Mouse (Mus musculus): ENCODE measurements around the gene Morn3.

Gene Morn3

DNA sequence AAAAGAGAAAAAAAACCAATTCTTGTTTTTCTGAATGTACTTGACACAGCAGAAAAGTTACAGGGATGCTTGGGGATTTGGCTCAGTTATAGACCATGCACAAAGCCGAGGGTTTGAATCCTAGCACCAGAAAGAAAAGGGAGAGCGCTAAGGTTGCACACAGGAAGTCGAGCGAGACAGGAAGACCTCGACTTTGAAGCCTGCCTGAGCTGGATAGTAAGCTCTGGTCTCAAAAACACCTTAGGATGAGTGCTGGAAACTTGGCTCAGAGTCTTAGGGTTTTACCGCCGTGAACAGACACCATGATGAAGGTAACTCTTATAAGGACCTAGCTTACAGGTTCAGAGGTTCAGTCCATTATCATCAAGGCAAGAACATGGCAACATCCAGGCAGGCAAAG is 25.4 kb downstream of the Morn3 start:
- no peak for DNase-seq

DNA sequence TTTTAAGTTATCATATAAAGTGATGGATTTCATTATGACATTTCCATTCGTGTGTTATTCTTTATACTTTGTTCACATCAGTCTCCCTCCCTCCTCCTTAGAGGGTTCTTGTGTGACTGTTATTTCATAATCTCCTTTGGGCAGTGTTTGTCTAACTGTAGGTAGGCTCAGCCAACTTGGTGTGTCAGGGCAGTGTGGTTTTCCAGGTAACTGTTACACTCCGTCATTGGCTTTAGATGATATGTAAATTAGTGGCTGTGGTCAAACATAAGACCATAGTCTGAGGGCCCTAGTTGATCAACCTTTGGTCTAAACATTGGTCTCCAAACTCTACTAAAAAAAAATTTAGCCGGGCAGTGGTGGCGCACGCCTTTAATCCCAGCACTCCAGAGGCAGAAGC is 26.4 kb downstream of the Morn3 start:
- DNase-seq = no peak

DNA sequence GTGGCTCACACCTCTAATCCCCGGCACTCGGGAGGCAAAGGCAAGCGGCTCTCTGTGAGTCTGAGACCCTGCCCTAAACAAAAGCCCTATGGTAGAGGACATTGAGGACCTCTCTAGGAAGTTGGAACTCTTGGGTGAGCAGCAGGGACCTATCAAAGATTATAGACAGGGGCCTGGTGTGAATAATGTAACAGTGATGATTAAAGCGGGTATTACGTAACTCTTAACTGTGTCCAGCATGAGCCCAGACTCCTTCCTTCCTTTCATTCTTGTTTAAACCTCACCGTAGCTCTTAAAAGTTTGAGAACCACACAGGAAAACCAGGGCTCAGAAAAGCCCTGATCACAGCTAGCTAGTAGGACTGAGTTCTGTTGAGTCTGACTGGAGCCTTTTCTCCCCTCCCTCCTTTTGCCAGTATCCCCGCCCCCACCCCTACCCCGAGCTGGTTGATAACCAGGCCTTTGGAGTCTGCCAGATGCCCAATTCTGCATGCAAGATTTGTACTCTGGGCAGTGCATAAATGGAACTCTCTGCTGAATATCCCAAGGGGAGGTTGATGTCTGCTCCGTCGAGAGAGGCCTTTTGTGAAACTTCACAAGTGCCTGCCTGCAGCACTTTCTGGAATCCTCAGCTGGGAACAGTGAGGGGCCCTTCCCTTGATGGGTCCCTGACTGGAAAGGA is 27.3 kb downstream of the Morn3 start:
- peak; percentile 62 to 73 for DNase-seq

DNA sequence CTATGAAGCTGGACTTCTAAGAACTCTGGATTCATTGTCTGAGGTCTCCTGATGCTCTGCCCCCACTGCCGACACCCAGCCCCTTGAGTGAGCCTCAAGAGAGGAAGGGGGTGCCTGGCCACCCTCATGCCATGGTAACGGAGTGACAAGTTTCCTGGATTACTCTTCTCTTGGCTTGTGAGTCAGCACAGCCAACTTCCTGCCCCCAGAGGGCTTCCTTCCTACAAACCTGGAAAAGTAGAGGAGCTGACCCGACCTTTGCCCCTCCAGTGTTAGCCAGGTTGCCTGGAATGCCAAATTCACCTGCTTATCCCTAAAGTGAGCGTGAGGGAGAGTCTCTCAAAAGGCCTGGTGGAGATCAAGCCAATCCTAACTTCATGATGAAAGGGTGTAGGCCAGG is 29.3 kb downstream of the Morn3 start:
- no peak for DNase-seq

DNA sequence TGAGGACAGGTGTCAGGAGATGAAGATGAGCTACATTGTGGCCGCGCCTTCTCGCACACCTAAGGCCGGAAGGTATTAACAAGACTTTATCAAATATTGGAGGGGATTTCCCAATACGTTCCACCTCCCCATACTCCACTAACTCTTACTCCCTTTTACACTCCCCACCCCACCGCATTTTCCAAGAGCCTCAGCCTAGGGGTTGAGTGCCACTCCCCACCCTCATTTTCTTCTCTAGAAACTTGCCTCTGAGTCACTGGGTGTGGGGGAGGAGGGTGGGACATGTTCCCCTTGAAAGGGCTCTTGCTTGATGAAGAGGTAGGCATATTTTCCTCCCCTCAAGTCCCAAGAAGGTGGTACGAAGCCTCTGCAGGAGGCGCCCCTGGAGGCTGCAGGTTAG is 30.9 kb downstream of the Morn3 start:
- no peak for DNase-seq

DNA sequence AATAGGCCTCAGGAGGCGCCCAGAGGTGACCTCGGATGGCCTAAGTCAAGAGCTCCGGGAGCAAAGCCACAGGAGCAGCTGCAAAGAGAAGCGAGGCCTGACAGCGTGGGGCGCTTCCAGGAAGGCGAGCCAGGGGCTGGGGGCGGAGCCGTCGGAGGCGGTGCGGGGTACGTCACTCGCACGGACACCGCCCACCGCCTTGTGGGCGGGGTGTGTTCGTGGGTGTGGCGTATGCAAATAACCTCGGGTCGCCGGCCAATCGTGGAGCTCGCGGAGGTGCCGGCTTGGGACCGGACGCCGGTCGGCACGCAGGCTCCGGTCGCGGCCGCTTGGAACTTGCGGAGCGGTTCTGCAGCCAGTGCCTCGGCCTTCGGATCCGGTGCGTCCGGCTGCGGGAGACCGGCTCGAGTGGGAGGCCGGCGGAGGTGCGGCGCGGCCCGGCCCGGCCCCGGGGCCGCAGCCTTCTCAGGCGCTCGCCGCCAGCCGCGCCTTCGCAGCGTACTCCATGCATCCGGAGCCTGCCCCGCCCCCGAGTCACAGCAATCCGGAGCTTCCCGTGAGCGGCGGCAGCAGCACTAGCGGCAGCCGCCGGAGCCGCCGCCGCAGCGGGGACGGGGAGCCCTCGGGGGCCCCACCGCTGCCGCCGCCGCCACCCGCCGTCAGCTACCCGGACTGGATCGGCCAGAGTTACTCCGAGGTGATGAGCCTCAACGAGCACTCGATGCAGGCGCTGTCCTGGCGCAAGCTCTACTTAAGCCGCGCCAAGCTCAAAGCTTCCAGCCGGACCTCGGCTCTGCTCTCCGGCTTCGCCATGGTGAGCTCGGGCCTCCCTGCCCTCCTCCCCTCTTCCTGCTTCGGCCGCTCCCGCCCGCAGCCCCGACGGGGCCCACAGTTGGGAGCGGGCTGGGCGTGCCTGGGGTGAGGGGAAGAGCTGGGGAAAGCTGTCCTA is 31.8 kb downstream of the Morn3 start, which contains the start of gene Orai1:
Gene Orai1, plus strand, starts transcription at position 322 of the 949 bp plus-strand sequence.
- peak; percentile 98 to 99 for DNase-seq

DNA sequence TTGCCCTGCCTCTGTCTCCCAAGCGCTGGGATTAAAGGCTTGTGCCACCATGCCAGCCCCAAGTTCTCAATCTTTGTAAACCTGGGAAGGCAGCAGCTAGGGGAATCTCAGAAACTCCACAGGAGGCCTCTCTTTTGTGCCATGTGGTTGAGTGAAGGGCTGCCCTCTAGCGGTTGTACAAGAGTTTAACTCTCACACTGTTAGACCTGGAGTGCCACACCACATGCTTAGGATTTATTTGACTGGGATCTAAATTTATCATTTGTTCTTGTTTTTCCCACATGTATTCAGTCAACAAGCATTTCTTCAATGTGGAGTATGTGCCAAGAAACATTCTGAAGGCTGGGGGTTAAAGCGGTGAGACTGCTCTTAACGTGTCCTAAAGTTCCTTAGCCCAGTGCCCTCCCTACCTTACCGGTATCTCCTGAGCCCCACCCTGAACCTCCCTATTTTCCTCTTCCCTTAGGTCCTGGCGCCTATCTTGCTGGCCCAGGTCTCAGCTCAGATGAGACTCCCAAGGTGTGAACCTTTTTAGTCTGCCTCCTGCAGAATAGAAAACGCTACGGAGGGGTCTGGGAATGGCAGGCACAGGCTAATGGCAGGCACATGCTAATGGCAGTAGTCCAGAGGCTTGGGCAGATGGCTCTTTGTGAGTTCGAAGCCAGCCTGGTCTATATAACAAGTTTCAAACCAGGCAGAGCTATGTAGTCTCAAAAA is 33.1 kb downstream of the Morn3 start:
- peak; percentile 88 to 93 for DNase-seq

DNA sequence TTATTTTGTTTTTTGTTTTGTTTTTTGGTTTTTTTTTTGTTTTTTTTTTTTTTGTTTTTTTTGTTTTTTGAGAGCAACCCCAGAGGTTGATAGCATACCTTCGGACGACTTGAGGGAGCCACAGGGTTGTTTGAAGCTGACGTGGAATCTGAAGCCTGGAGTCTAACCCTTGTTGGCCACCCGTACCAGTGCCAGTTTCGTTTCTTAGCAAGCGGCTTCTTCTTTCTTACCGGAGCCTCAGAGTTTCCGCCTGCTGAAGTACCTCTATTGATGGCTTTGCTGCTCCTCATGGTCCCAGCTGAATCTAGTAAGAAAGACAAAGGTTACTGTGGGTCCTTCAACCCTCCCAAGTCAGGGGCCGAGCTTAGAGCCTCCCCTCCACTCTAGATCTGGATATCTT is 35.1 kb downstream of the Morn3 start:
- DNase-seq = no peak

DNA sequence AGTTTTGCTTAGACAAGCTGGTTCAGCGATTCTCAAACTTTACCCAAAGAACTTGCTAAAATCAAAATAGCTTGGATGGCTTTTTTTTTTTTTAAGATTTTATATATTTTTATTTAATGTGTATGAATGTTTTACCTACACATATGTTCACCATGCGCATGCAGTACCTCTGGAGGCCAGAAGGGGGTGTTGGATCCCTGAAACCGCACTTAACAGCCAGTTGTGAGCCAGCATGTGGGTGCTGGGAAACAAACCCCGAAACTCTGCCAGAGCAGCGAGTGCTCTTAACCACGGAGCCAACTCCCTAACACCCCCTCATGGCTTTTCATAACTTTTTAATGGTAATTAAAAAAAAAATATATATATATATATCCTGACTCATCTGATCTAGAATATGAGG is 36.0 kb downstream of the Morn3 start:
- DNase-seq = peak; percentile 45 to 63

DNA sequence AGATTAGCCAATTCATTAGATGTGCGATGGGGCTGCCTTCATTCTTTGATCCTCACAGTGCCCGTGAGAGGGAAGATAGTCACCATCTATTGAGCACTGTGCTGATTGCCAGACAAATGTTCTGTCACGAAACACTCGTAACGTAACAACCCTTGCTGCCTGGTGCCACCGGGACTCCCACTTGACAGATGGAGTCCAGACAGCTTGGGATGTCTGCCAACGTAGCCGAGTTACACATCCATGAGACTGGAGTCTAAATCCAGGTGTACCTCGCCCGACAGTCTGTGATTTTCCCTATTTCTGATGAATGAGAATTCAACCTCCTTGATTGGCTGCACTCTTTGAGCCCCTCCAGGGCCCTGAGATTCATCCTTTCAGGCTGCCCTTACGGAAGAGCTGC is 36.9 kb downstream of the Morn3 start:
- peak; percentile 88 to 89 for DNase-seq

DNA sequence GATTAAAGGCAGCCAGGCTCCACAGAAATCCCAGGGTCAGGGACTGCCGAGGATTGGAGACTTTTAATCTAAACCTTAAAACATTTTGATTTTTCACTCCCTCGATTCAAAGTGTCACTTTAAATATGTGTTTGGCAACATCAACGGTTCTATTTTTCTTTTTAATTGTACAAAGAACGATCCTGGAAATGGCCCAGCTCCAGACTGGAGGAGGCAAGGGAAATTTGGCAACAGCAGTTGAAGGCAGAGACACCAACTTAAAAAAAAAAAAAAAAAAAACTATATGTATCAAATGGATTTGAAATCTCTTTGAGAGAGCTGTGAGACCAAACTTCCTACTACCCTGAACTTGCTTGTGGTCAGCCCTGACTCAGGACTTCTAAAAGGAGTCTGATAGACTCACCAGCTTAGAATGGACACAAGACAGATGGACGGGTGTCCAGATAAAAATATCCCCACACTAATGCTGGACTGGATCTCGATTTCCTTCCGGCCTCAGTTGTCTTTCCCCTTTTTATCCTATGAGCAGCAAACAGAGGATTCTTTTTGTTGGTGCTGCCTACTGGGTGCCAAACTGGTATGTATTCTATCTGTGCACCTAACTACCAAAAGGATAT is 37.8 kb downstream of the Morn3 start:
- DNase-seq = peak; percentile 40 to 54

DNA sequence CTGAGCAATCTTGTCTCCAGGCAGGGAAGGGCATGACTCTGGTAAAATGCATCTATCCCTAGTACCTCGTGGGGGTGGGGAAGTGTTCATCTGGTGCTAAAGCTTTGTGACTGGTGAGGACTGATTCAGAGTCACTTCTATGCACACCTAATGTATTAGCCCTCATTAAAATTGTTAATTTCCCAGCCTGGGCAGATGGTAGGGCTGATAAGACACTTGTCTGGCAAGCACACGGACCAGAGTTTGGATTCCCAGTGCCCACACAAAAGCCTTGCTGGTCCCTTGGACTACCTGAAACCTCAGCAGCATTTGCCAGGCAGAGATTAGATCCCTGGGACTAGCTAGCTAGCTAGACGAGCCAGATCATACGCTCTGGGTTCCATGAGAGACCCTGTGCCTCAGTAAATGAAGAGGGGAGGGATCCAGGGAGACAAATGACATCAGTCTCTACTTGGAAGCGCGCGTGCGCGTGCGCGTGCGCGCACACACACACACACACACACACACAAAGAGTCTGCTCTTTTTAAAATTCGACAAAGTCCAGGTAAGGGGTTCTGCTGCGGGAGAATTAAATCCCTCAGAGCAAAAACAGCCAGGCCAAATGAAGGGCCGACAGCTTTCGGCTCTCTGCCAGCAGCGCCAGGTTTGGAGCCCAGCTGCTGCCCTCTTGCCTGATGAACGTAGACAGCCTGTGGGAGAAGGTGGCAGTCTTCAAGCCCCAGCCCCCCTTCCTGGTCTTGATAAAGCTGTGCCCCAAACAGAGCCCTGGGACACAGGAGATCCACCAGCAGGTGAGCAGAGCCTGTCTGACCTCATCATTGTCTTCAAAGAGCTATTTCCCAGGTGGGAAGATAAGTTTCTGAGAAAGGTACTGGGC is 40.9 kb downstream of the Morn3 start:
- DNase-seq = peak; percentile 89 to 90

DNA sequence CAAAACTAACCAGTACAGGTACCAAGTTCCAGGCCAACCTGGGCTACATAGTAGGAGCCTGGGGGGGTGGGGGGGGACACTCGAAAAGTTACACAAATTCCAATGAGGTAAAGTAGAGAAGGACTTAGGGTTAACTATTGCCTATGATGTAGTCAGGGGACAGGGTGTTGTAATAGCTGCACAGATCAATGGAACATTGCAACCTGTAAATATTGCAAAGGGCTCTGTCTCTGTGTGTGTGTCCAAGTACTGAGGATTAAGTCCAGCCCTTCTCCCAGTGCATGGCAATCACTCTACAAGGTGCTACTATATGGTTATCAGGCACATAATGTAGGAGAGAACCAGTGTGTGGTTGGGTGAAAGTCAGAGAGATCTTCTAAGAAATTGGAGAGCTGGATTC is 45.9 kb downstream of the Morn3 start:
- DNase-seq = no peak

DNA sequence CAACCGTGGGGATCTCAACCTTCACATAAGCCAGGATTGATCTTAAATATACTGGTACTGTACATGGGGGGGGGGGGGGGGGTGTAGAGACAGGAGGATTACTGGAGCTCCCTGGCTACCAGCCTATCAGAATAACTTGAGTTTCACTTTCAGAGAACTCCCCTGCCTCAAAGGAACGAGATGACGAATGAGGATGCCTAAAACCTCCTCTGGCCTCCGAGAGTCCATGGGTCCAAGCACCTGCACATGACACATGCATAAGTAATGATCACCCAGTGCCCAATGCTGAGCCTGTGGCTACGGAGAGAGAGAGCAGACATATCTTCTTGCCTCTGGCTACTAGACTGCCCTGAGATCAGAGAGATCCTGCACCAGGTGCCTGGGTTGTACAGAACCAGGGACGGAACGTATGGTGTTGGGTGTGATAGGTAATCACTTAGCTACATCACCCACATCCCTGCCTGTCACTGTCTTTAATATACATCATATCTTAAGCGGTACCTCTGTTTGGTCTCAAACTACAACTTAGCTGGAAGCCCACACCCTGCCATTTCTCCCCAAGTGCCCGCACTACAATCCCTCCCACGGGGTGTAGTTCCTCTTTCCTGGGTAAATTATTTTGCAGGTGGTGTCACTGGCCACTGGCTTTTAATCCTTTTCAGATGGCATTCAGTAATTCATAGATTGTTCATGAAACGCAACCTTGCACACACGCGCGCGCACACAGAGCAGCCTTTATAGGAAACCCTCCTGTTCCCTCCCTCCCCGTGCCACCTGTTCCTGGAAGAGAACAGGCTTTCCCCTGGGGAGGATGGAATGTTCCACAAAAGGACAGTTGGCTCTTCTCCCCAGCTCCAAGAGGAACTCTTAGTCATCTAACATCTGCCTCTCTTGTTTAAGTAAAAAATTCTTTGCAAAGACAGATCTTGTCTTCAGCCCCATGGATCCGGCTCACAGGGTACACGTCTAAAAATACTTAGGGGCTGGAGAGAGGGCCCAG is 49.3 kb downstream of the Morn3 start:
- DNase-seq = peak in 1 of 2 experiments; percentile 41

DNA sequence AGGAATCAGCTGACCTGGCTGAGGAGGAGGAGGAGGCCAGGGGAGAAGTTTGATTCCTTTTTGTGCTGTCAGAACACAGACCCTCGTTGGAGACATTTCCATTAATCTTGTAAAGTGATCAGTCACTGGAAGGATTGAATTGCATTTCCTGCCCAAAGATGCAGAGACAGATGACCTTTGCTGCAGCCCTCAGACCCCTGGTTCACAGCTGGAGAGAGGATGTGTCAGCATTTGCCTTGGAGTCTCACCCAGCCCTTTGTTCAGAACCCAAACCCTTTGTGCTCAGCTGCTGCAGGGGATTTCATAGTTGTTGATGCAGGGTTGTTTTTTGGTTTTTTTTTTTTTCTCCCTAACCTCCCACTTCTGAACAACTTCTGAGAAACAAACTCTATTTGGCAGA is 51.9 kb downstream of the Morn3 start:
- no peak for DNase-seq

DNA sequence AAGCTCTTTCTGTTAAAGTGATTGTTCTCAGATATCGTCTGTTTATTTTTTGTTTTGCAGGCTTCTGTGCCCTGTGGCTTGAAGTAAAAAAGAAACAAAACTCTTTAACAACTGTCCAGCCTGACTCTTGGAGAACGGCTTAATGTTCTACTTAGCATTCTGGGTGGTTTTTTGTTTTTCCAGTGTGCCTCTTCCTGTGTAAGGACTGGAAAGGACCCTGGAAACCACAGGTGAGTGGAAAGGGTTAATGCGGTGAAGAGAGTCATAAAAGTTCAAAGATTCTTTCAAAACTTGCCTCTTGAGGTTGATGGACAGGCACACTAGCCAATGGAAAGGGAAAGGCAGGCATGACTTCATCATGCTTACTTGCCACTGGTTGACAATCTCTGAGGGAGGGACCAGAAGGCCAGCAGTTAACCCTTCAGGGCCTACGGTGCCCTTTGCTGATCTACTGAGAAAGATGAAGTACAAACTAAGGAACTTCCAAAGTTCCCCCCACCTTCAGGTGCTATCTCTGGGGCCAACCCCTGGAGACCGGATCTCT is 52.4 kb downstream of the Morn3 start:
- peak; percentile 89 to 90 for DNase-seq

DNA sequence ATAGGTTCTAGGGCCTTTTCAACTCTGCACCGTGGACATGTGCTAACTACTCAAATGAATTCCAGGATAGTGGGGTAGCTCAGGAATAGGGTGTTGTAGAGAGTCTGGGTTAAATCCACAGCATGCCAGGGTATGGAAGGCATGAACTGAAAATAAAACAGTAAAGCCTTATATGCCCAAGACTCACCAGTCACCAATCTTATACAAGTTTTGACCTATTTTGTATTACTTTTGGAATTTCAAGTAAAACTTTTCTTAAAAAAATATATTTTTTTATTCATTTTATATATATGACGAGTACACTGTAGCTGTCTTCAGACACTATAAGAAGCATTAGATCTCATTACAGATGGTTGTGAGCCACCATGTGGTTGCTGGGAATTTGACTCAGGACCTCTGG is 53.0 kb downstream of the Morn3 start:
- no peak for DNase-seq

DNA sequence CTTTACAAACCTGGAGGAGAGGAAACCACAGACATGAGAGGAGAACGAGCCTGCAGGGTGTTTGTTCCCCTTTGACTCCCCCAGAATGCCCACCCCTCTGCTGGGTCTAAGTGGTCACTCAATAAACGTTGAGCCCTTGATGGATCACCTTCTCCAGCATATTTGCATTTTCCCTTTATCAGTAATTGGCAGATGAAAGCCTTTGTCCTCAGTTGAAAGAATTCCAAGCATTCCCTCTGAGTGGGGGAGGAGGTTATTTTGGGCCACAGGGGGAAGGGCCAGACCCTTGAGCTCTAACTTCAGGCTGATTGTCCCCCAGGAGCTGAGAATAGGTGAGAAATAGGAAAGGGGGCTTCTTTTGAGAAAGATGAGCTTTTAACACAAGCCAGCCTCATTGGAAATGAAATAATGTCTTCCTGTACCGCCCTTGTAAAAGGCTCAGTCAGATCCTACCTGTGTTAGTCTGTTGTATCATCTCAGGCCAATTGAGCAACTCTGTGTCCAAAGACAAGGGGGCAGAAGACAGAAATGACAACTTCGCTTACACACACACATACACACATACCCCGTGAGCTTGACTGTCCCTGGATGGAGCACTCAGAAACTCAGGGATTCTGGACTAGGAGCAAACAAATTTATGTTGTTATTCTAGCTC is 55.3 kb downstream of the Morn3 start:
- DNase-seq = peak in 1 of 2 experiments; percentile 45

DNA sequence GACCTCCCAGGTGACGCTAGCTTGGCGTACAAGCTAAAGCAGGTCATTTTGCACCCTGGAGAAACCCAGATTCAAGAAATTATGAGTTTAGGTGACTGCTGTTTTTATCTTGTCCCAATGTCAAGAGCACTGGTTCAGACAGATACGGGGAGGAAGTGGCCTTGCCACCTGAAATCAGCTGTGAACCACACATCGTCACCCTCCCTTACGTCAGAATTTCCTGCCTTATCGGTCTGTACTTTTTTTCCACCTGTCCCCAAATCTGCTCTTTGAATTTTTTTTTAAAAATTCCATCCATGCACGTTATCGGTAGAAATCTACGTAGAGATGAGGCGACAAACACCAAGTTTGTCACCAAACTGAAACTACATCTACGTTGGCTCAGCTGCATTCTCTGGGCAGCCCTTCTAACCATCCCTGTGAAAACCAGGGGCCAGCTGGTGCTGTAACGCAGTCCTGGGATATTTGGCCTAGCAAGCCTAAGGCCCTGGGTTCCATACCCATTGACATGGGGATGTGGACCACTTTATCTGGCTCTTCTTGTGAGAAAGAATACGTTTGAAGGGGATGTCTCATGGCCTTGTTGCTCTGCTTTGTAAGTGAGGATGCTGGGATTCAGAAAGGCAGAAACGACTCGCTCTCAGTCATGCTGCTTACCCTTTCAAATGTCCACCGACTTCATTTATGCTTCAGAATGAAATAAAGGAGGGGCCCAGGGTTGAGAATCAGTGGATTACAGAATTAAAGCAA is 56.2 kb downstream of the Morn3 start:
- DNase-seq = peak; percentile 48 to 55

Measured in cerebellum, postnatal 10 days (tissue).